Mouse (Mus musculus): ENCODE measurements around the gene Prrc2b. TPM values are rescaled to one million over a fixed set of nuclear protein-coding genes. Genes with fewer than 3 reads are reported as not detected.

The Prrc2b gene
- polyA plus RNA-seq (2015; fragmentation: Nextera tagmentation; extraction: Ambion mirVana), result 49.7 and 66.2 TPM in 2 replicates

- Histone ChIP-seq H3K27ac (ENCODE audit: low read depth, low read length) (peak within 1 kb of the TSS; percentile 99), H3K36me3 (ENCODE audit: control insufficient read depth, insufficient read depth, low read length) (no peaks in the 10 kb centered on the region), H3K4me1 (ENCODE audit: control insufficient read depth, insufficient read depth, low read depth, low read length) (peaks cover 42% of the 10 kb centered on the region), H3K9me3 (ENCODE audit: control insufficient read depth, low read length) (no peaks in the 10 kb centered on the region), H3K4me3 (ENCODE audit: low read length) (peak within 1 kb of the TSS; percentile 77), H3K27me3 (replicated peaks; ENCODE audit: control insufficient read depth, insufficient read depth, low read length) (no peaks in the 10 kb centered on the region), H3K4me2 (ENCODE audit: low read length) (peak within 1 kb of the TSS; percentile 87), H3K9ac (ENCODE audit: low read depth, low read length) (peak within 1 kb of the TSS; percentile 98)
- peak; percentile 59 for ATAC-seq
- WGBS, result under 1% methylated on average over 61 of the region's 117 CpGs
Measured at GRCm38 (mm10) chr2:32150924-32151659, at the start of gene Prrc2b. TSS of gene Prrc2b (plus strand) at chr2:32151082.

- Histone ChIP-seq H3K4me2 (ENCODE audit: low read length) (no peak overlapping the region), H3K36me3 (ENCODE audit: control insufficient read depth, insufficient read depth, low read length) (peaks cover 8% of the 10 kb centered on the region; the same call in 1 of the 2 replicates), H3K27ac (ENCODE audit: low read depth, low read length) (no peak overlapping the region), H3K4me3 (ENCODE audit: low read length) (no peak overlapping the region), H3K4me1 (ENCODE audit: control insufficient read depth, insufficient read depth, low read depth, low read length) (0 out of 2 replicates have a peak, but pooled peaks cover 2% of the 10 kb centered on the region), H3K9me3 (ENCODE audit: control insufficient read depth, low read length) (no peaks in the 10 kb centered on the region), H3K9ac (ENCODE audit: low read depth, low read length) (no peak overlapping the region), H3K27me3 (replicated peaks; ENCODE audit: control insufficient read depth, insufficient read depth, low read length) (no peaks in the 10 kb centered on the region)
- WGBS, result 57% methylated on average over 5 of the region's 5 CpGs
- ATAC-seq, result no peak
Measured at GRCm38 (mm10) chr2:32102944-32103343, 47.9 kb upstream of the Prrc2b start.

- Histone ChIP-seq H3K9me3 (ENCODE audit: control insufficient read depth, low read length) (no peaks in the 10 kb centered on the region), H3K9ac (ENCODE audit: low read depth, low read length) (no peak overlapping the region), H3K4me1 (ENCODE audit: control insufficient read depth, insufficient read depth, low read depth, low read length) (0 out of 2 replicates have a peak, but pooled peaks cover 2% of the 10 kb centered on the region), H3K36me3 (ENCODE audit: control insufficient read depth, insufficient read depth, low read length) (peaks cover 9% of the 10 kb centered on the region), H3K27me3 (replicated peaks; ENCODE audit: control insufficient read depth, insufficient read depth, low read length) (no peaks in the 10 kb centered on the region), H3K4me2 (ENCODE audit: low read length) (no peak overlapping the region), H3K4me3 (ENCODE audit: low read length) (no peak overlapping the region), H3K27ac (ENCODE audit: low read depth, low read length) (no peak overlapping the region)
- no peak for ATAC-seq
- 81% methylated on average over 7 of the region's 7 CpGs for WGBS
Measured at GRCm38 (mm10) chr2:32103557-32103956, 47.3 kb upstream of the Prrc2b start.

GRCm38 (mm10) chr2:32104122-32104521, 46.8 kb upstream of the Prrc2b start:
- Histone ChIP-seq H3K4me3 (ENCODE audit: low read length) (no peak overlapping the region), H3K4me2 (ENCODE audit: low read length) (no peak overlapping the region), H3K9ac (ENCODE audit: low read depth, low read length) (no peak overlapping the region), H3K36me3 (ENCODE audit: control insufficient read depth, insufficient read depth, low read length) (peaks cover 10% of the 10 kb centered on the region), H3K27me3 (replicated peaks; ENCODE audit: control insufficient read depth, insufficient read depth, low read length) (no peaks in the 10 kb centered on the region), H3K9me3 (ENCODE audit: control insufficient read depth, low read length) (no peaks in the 10 kb centered on the region), H3K27ac (ENCODE audit: low read depth, low read length) (no peak overlapping the region), H3K4me1 (ENCODE audit: control insufficient read depth, insufficient read depth, low read depth, low read length) (0 out of 2 replicates have a peak, but pooled peaks cover 2% of the 10 kb centered on the region)
- no peak for ATAC-seq
- WGBS, result 81% methylated on average over 7 of the region's 7 CpGs

GRCm38 (mm10) chr2:32105117-32105913, 45.6 kb upstream of the Prrc2b start:
- no peaks in the 10 kb centered on the region for H3K27me3 ChIP-seq (replicated peaks; ENCODE audit: control insufficient read depth, insufficient read depth, low read length)
- H3K36me3 ChIP-seq (ENCODE audit: control insufficient read depth, insufficient read depth, low read length), result peaks cover 6% of the 10 kb centered on the region
- H3K27ac ChIP-seq (ENCODE audit: low read depth, low read length), result no peak overlapping the region
- no peak overlapping the region for H3K9ac ChIP-seq (ENCODE audit: low read depth, low read length)
- no peak overlapping the region for H3K4me2 ChIP-seq (ENCODE audit: low read length)
- peak; percentile 42; the same call in 1 of the 2 replicates for ATAC-seq
- WGBS, result 39% methylated on average over 16 of the region's 16 CpGs
- 0 out of 2 replicates have a peak, but pooled peaks cover 2% of the 10 kb centered on the region for H3K4me1 ChIP-seq (ENCODE audit: control insufficient read depth, insufficient read depth, low read depth, low read length)
- H3K9me3 ChIP-seq (ENCODE audit: control insufficient read depth, low read length), result no peaks in the 10 kb centered on the region
- H3K4me3 ChIP-seq (ENCODE audit: low read length), result no peak overlapping the region

GRCm38 (mm10) chr2:32105930-32106329, 45.0 kb upstream of the Prrc2b start:
- Histone ChIP-seq H3K4me1 (ENCODE audit: control insufficient read depth, insufficient read depth, low read depth, low read length) (0 out of 2 replicates have a peak, but pooled peaks cover 2% of the 10 kb centered on the region), H3K9ac (ENCODE audit: low read depth, low read length) (no peak overlapping the region), H3K27ac (ENCODE audit: low read depth, low read length) (no peak overlapping the region), H3K4me2 (ENCODE audit: low read length) (no peak overlapping the region), H3K27me3 (replicated peaks; ENCODE audit: control insufficient read depth, insufficient read depth, low read length) (no peaks in the 10 kb centered on the region), H3K4me3 (ENCODE audit: low read length) (no peak overlapping the region), H3K9me3 (ENCODE audit: control insufficient read depth, low read length) (no peaks in the 10 kb centered on the region), H3K36me3 (ENCODE audit: control insufficient read depth, insufficient read depth, low read length) (peaks cover 7% of the 10 kb centered on the region)
- 76% methylated on average over 7 of the region's 7 CpGs for whole genome bisulfite sequencing
- ATAC-seq, result no peak

GRCm38 (mm10) chr2:32111268-32111667, 39.6 kb upstream of the Prrc2b start:
- H3K27me3 ChIP-seq (replicated peaks; ENCODE audit: control insufficient read depth, insufficient read depth, low read length), result no peaks in the 10 kb centered on the region
- peaks cover 7% of the 10 kb centered on the region for H3K36me3 ChIP-seq (ENCODE audit: control insufficient read depth, insufficient read depth, low read length)
- H3K27ac ChIP-seq (ENCODE audit: low read depth, low read length), result no peak overlapping the region
- ATAC-seq, result no peak
- no peaks in the 10 kb centered on the region for H3K9me3 ChIP-seq (ENCODE audit: control insufficient read depth, low read length)
- WGBS, result 100% methylated on average over 1 of the region's 1 CpGs
- H3K9ac ChIP-seq (ENCODE audit: low read depth, low read length), result no peak overlapping the region
- no peak overlapping the region for H3K4me3 ChIP-seq (ENCODE audit: low read length)
- no peak overlapping the region for H3K4me2 ChIP-seq (ENCODE audit: low read length)
- no peaks in the 10 kb centered on the region for H3K4me1 ChIP-seq (ENCODE audit: control insufficient read depth, insufficient read depth, low read depth, low read length)

GRCm38 (mm10) chr2:32112548-32112947, 38.3 kb upstream of the Prrc2b start:
- WGBS, result 61% methylated on average over 2 of the region's 2 CpGs
- H3K9me3 ChIP-seq (ENCODE audit: control insufficient read depth, low read length), result no peaks in the 10 kb centered on the region
- H3K27me3 ChIP-seq (replicated peaks; ENCODE audit: control insufficient read depth, insufficient read depth, low read length), result no peaks in the 10 kb centered on the region
- H3K36me3 ChIP-seq (ENCODE audit: control insufficient read depth, insufficient read depth, low read length), result peaks cover 7% of the 10 kb centered on the region
- H3K4me3 ChIP-seq (ENCODE audit: low read length), result no peak overlapping the region
- H3K4me1 ChIP-seq (ENCODE audit: control insufficient read depth, insufficient read depth, low read depth, low read length), result no peaks in the 10 kb centered on the region
- no peak overlapping the region for H3K27ac ChIP-seq (ENCODE audit: low read depth, low read length)
- H3K9ac ChIP-seq (ENCODE audit: low read depth, low read length), result no peak overlapping the region
- H3K4me2 ChIP-seq (ENCODE audit: low read length), result no peak overlapping the region
- ATAC-seq, result no peak

GRCm38 (mm10) chr2:32115851-32116268, 35.0 kb upstream of the Prrc2b start:
- Histone ChIP-seq H3K4me2 (ENCODE audit: low read length) (no peak overlapping the region), H3K27ac (ENCODE audit: low read depth, low read length) (no peak overlapping the region), H3K9ac (ENCODE audit: low read depth, low read length) (no peak overlapping the region), H3K4me1 (ENCODE audit: control insufficient read depth, insufficient read depth, low read depth, low read length) (no peaks in the 10 kb centered on the region), H3K9me3 (ENCODE audit: control insufficient read depth, low read length) (no peaks in the 10 kb centered on the region), H3K27me3 (replicated peaks; ENCODE audit: control insufficient read depth, insufficient read depth, low read length) (no peaks in the 10 kb centered on the region), H3K4me3 (ENCODE audit: low read length) (no peak overlapping the region), H3K36me3 (ENCODE audit: control insufficient read depth, insufficient read depth, low read length) (no peaks in the 10 kb centered on the region; the same call in 1 of the 2 replicates)
- ATAC-seq, result no peak
- 97% methylated on average over 4 of the region's 4 CpGs for WGBS
